Mouse (Mus musculus): ENCODE results near the gene Oxld1.

Oxld1 gene

GRCm38 (mm10) chr11:120483448-120483934, 25.6 kb upstream of the Oxld1 start:
- DNase-seq = no peak

DNA sequence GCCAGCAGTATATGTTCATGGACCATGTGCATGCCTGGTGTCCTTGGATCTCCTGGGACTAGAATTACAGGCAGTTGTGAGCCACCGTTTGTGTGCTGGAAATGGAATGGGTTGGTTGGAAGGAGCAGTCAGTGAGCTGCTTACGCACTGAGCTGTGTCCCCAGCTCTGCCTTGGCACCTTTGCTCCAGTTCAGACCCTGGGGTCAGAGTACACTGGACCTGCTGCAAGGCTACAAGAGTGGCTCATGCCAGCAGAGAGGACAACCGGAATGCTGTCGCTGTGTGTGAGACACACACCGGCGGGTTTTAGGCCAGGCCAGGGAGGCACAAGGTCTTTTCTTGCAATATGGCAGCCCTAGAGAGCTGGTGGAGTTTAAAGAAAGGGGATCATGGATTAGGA, 14.2 kb upstream of the Oxld1 start:
- no peak for DNase-seq

- DNase-seq = no peak
Measured at GRCm38 (mm10) chr11:120467736-120468092, 9.8 kb upstream of the Oxld1 start.

GRCm38 (mm10) chr11:120467051-120467735, 9.3 kb upstream of the Oxld1 start, which contains the start of gene Arl16:
Arl16 (minus strand) TSS chr11:120467607.
- peak; percentile 96 to 97 for DNase-seq

GRCm38 (mm10) chr11:120465521-120465920, 7.7 kb upstream of the Oxld1 start:
- DNase-seq = no peak

- DNase-seq = no peak
Measured at GRCm38 (mm10) chr11:120464365-120464764, 6.5 kb upstream of the Oxld1 start.

GRCm38 (mm10) chr11:120463536-120463935, 5.7 kb upstream of the Oxld1 start:
- no peak for DNase-seq

DNA sequence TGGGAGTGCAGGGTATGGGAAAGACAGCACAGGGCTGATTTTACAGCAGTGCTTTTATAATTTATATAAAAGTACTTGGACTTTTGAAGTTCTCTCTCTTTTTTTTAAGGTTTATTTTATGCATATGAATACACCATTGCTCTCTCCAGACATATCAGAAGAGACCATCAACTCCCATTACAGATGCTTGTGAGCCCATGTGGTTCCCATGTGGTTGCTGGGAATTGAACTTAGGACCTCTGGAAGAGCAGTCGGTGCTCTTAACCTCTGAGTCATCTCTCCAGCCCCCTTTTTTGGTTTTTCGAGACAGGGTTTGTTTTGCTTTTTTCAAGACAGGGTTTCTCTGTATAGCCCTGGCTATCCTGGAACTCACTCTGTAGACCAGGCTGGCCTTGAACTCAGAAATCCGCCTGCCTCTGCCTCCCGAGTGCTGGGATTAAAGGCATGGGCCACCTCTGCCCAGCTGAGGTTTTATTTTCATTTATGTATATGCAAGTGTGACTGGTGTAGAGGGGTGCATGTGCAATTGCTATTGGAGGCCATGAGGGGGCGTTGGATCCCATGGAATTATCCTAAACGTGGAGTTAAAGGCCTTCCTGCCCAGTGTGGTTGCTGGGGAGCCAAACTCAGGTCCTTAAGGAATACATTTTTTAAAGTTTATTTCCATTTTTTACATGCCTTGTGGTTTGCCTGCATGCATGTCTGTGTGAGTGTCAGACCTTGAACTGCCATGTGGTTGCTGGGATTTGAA, 1.2 kb upstream of the Oxld1 start:
- no peak for DNase-seq

GRCm38 (mm10) chr11:120457370-120457769, 498 bp downstream of the Oxld1 start:
- no peak for DNase-seq

- no peak for DNase-seq
Measured at GRCm38 (mm10) chr11:120455413-120455812, 2.5 kb downstream of the Oxld1 start.

DNA sequence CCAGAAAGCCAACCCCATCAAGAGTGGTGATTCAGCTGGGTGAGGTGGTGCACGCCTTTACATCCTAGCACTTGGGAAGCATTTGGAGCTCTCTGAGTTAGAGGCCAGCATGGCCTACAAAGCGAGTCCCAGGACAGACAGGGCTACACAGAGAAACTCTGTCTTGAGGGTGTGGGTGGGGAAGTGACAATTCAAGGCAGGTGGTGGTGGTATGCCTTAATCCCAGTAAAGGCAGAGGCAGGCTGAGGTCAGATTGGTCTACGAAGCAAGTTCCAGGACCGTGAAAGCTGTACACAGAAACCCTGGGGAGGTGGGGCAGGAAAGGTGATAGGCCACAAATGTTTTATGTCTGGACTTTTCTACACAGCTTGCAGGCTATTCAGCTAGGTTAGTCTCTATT, 2.9 kb downstream of the Oxld1 start:
- no peak for DNase-seq

- no peak for DNase-seq
Measured at GRCm38 (mm10) chr11:120453306-120453705, 4.6 kb downstream of the Oxld1 start, which contains the start of gene Pde6g. Pde6g (minus strand) TSS chr11:120453500.

DNA sequence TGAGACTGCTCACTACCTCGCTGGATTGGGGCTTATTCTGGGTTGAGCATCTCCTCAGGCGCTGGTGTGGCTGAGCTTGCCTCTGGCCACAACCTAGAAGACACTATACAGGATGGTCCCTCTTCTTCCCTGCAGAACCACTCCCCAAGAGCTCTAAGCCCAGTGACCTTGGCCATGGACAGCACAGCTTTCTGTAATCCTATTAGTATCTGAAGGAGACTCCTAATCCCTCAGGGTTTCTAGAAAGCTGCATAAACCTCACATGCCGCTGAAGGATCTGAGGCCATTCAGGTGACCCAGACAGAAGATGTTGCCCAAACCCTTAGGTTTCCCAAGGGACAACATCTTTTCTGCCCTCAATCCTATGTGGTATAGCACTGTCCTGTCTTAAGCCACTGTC, 5.6 kb downstream of the Oxld1 start:
- DNase-seq = no peak

- no peak for DNase-seq
Measured at GRCm38 (mm10) chr11:120447179-120447578, 10.7 kb downstream of the Oxld1 start.

GRCm38 (mm10) chr11:120445475-120445874, 12.4 kb downstream of the Oxld1 start:
- DNase-seq = no peak

DNA sequence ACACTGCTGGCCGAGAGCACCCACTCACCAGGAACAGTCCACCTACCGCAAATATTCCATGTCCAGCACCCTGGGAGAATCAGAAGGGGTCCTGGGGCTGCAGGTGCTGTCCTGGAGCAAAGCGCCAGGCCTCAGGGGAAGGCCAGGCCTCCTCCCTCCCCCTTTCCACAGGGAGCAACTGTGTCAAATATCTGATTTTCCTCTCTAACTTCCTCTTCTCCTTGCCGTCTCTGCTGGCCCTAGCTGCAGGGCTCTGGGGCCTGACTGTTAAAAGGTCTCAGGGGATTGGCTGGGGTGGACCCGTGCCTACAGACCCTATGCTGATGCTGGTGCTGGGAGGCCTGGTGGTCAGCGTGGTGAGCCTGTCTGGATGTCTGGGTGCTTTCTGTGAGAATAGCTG, 13.8 kb downstream of the Oxld1 start:
- DNase-seq = no peak

DNA sequence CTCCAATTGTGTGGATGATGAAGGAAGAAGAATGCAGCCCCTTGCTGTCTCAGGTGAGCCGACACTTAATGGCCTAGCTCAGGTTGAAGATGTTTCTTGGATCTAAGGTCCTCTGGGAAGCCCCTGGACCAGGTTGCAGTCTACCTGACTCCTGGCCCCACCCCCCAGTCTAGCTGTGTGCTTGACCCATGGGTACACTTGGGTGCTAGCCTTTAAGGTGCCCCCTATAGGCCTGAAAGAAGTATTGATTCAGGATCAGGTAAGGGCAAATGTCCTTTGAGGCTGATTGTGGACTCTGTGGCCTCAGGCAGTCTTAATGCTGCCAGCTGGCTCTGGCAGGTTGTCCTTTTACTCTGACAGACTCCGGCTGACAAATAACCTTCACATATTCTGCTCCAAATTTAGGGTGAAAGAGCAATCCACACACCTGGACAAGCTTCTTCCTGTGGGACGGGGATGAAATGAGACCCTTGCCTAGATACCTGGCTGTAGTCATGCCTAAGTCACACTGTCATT, 15.0 kb downstream of the Oxld1 start:
- DNase-seq = no peak

DNA sequence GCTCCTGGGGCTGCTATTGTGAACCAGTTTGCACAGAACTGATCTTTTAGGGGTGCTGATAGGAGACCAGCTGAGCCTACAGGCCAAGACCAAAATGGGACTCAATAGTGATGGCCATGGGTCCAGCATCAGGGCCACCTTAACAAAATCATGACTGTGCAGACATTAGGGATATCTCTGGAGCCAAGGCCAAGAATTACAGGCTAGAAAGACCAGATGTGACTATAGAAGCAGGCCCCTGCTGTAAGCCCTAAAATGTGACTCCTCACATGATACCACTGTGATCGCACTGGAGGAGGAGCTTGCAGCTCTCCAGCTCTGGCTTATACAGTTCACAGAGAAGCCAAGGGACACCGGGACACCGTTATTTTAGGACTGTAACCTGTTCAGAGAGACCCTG, 15.5 kb downstream of the Oxld1 start, which contains the start of gene Tspan10:
Gene Tspan10 (plus strand): TSS at position 301 of the 400 bp plus-strand sequence.
- no peak for DNase-seq

- no peak for DNase-seq
Measured at GRCm38 (mm10) chr11:120437857-120438385, 19.9 kb downstream of the Oxld1 start.

- DNase-seq = peak; percentile 93 to 96
Measured at GRCm38 (mm10) chr11:120437152-120437856, 20.6 kb downstream of the Oxld1 start, which contains the start of gene Nploc4. Nploc4 (minus strand) TSS chr11:120437708.

GRCm38 (mm10) chr11:120426727-120427126, 31.1 kb downstream of the Oxld1 start:
- no peak for DNase-seq

DNA sequence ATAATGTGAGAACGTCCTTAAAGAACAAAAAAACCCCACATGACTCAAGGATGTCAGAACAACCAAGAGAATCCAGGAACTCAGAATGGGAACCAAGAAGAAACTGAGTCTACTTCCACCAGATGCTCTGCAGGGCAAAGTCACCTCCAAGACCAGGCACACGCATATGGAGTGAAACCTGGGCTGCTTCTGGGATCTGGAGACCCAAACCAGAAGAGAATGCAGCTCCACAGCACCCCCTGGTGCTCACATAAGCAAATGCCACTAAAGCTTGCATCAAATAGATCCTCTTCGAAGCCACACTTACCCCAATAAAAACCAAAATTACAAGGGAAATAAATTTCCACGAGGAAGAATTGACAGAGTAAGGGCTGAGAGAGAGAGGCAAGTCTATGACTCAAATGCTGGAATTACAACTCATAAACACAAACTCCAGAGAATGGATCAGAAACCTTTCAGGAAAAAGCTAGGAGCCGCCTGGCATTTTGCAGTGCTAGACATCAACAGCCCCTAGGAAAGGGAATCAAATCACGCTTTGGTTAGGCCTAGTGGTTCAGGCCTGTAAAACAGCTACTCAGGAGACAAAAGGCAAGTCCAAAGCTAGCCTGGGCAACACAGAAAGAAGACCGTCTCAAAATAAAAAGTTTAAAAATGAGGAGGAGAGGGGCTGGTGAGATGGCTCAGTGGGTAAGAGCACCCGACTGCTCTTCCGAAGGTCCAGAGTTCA, 34.1 kb downstream of the Oxld1 start:
- DNase-seq = peak; percentile 40 to 66

All from lung, postnatal 4 days (tissue).